21 mouse cellular contexts compared by ENCODE assay signal in genomic region chr12:16886354-16886753, GRCm38 (mm10).
"Had no signal": no experiment of that assay in that cellular context is flagged by ENCODE, and none has a peak within 500 bp of the region (broad histone marks: within the 10 kb centered on the region; RNA-seq: fewer than 3 reads in every experiment).

No protein-coding gene starts in this region.

- H3K36me3 ChIP-seq: liver, embryonic 15.5 days; lung, embryonic 15.5 days; midbrain, embryonic 12.5 days; neural tube, embryonic 13.5 days; neural tube, embryonic 15.5 days had no signal

- H3K4me2 ChIP-seq: liver, embryonic 15.5 days; lung, embryonic 15.5 days; midbrain, embryonic 12.5 days; neural tube, embryonic 13.5 days; neural tube, embryonic 15.5 days had no signal

- H3K9ac ChIP-seq: liver, embryonic 15.5 days; liver, postnatal 0 days; lung, embryonic 15.5 days; midbrain, embryonic 12.5 days; neural tube, embryonic 13.5 days; neural tube, embryonic 15.5 days had no signal

- H3K4me1 ChIP-seq: liver, embryonic 15.5 days; lung, embryonic 15.5 days; midbrain, embryonic 12.5 days; neural tube, embryonic 13.5 days; neural tube, embryonic 15.5 days had no signal

- H3K9me3 ChIP-seq: liver, embryonic 15.5 days; lung, embryonic 15.5 days; megakaryocyte, embryonic 14.5 days; midbrain, embryonic 12.5 days; neural tube, embryonic 13.5 days; neural tube, embryonic 15.5 days had no signal

- DNase-seq: liver, postnatal 0 days; lung, adult 2 months; lung, postnatal 14 days; midbrain, embryonic 14.5 days; retina, postnatal 1 day; right cerebral cortex, adult 18-20 months; right cerebral cortex, postnatal 25 days; right cerebral cortex, postnatal 4 days; spleen, adult 18-20 months; thymus, adult 18-20 months; thymus, postnatal 14 days; thymus, postnatal 36 days had no signal

- H3K27me3 ChIP-seq: liver, embryonic 15.5 days; lung, embryonic 15.5 days; midbrain, embryonic 12.5 days; neural tube, embryonic 13.5 days; neural tube, embryonic 15.5 days had no signal

- H3K27ac ChIP-seq: liver, embryonic 15.5 days; lung, embryonic 15.5 days; macrophage; midbrain, embryonic 12.5 days; neural tube, embryonic 13.5 days; neural tube, embryonic 15.5 days had no signal

- H3K4me3 ChIP-seq: liver, embryonic 15.5 days; lung, embryonic 15.5 days; megakaryocyte, embryonic 14.5 days; midbrain, embryonic 12.5 days; neural tube, embryonic 13.5 days; neural tube, embryonic 15.5 days had no signal

- ATAC-seq: liver, postnatal 0 days; lung, postnatal 0 days; midbrain, embryonic 16.5 days had no signal
